Mouse (Mus musculus): ENCODE measurements around the gene Mcm8.

The Mcm8 gene

GRCm38 (mm10) chr2:132815608-132816314, at the start of gene Mcm8, which contains the start of gene Trmt6:
Gene Mcm8, plus strand, starts transcription at chr2:132816141.
Gene Trmt6, minus strand, starts transcription at chr2:132816055.
- DNase-seq = peak; percentile 92 to 96

GRCm38 (mm10) chr2:132770822-132771221, 45.1 kb upstream of the Mcm8 start:
- no peak for DNase-seq

GRCm38 (mm10) chr2:132780978-132781377, 35.0 kb upstream of the Mcm8 start, which contains the start of gene Chgb:
Gene Chgb, plus strand, starts transcription at chr2:132781278.
- no peak for DNase-seq

GRCm38 (mm10) chr2:132781439-132782068, 34.4 kb upstream of the Mcm8 start:
- peak; percentile 89 to 94 for DNase-seq

GRCm38 (mm10) chr2:132784039-132784438, 31.9 kb upstream of the Mcm8 start:
- DNase-seq = peak; percentile 77 to 81

- DNase-seq = peak; percentile 85 to 88
Measured at GRCm38 (mm10) chr2:132793441-132794203, 22.3 kb upstream of the Mcm8 start.

- peak; percentile 48 to 52 for DNase-seq
Measured at GRCm38 (mm10) chr2:132794204-132794586, 21.7 kb upstream of the Mcm8 start.

- no peak for DNase-seq
Measured at GRCm38 (mm10) chr2:132802976-132803375, 13.0 kb upstream of the Mcm8 start.

GRCm38 (mm10) chr2:132841071-132841470, 25.1 kb downstream of the Mcm8 start:
- peak in 1 of 2 experiments; percentile 9 for DNase-seq

- peak; percentile 89 to 98 for DNase-seq
Measured at GRCm38 (mm10) chr2:132846407-132847358, 30.7 kb downstream of the Mcm8 start, which contains the start of gene Crls1. Gene Crls1, plus strand, starts transcription at chr2:132846666.

- peak in 1 of 2 experiments; percentile 9 for DNase-seq
Measured at GRCm38 (mm10) chr2:132847581-132847980, 31.6 kb downstream of the Mcm8 start.

GRCm38 (mm10) chr2:132848361-132848760, 32.4 kb downstream of the Mcm8 start:
- DNase-seq = no peak

- peak in 1 of 2 experiments; percentile 13 for DNase-seq
Measured at GRCm38 (mm10) chr2:132849141-132849540, 33.2 kb downstream of the Mcm8 start.

GRCm38 (mm10) chr2:132853051-132853450, 37.1 kb downstream of the Mcm8 start:
- DNase-seq = no peak

GRCm38 (mm10) chr2:132856333-132856732, 40.4 kb downstream of the Mcm8 start:
- no peak for DNase-seq

GRCm38 (mm10) chr2:132860435-132860834, 44.5 kb downstream of the Mcm8 start:
- DNase-seq = no peak

- peak; percentile 18 to 25 for DNase-seq
Measured at GRCm38 (mm10) chr2:132861456-132861855, 45.5 kb downstream of the Mcm8 start.

- DNase-seq = no peak
Measured at GRCm38 (mm10) chr2:132863325-132863724, 47.4 kb downstream of the Mcm8 start.

- DNase-seq = no peak
Measured at GRCm38 (mm10) chr2:132867521-132867920, 51.6 kb downstream of the Mcm8 start.

GRCm38 (mm10) chr2:132869682-132870081, 53.7 kb downstream of the Mcm8 start:
- DNase-seq = no peak

- no peak for DNase-seq
Measured at GRCm38 (mm10) chr2:132870286-132870685, 54.3 kb downstream of the Mcm8 start.

GRCm38 (mm10) chr2:132871663-132872062, 55.7 kb downstream of the Mcm8 start:
- DNase-seq = no peak

All from cerebellum, adult 18-20 months (tissue).